Mouse (Mus musculus): ENCODE measurements around the gene Ppip5k1. TPM values are rescaled to one million over a fixed set of nuclear protein-coding genes. Genes with fewer than 3 reads are reported as not detected.

Gene Ppip5k1
- polyA plus RNA-seq, 1 experiment from 2014 or later = 11.7 TPM

DNA sequence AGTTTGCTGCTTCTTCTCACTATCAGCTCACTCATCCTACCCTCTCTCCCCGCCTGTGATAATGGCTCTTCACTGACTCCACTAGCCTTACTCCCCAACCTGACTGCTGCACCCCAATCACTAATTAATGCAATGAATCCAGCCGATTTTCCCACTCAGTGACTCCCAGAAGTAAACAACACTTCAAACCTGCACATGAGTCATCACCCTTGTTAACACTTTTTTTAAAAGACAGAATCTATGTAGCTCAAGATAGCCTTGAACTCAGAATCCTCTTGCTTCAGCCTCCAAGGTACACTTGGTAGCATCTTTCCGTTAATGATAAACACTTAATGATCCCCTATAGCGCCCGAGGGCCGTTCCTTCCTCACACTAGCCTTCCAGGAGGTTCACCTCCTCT, 818 bp downstream of the Ppip5k1 start:
- Histone ChIP-seq H3K27me3 (ENCODE audit: insufficient read depth, poor library complexity, severe bottlenecking) (peaks cover 34% of the 10 kb centered on the region), H3K36me3 (peaks cover 6% of the 10 kb centered on the region; the same call in 1 of the 2 replicates), H3K27ac (peak overlapping the region; percentile 91), H3K4me1 (peaks cover 25% of the 10 kb centered on the region), H3K4me3 (peak overlapping the region; percentile 90), H3K9me3 (no peaks in the 10 kb centered on the region)
- DNase-seq (ENCODE audit: low spot score) = no peak
- WGBS = 2% methylated on average over 6 of the region's 6 CpGs

- no peak overlapping the region for H3K27ac ChIP-seq
- H3K4me3 ChIP-seq = no peak overlapping the region
- no peak for DNase-seq (ENCODE audit: low spot score)
- peaks cover 18% of the 10 kb centered on the region for H3K4me1 ChIP-seq
- no peaks in the 10 kb centered on the region for H3K9me3 ChIP-seq
- H3K27me3 ChIP-seq (ENCODE audit: insufficient read depth, poor library complexity, severe bottlenecking) = peaks cover 21% of the 10 kb centered on the region
- peaks cover 15% of the 10 kb centered on the region; the same call in 1 of the 2 replicates for H3K36me3 ChIP-seq
- WGBS = 42% methylated on average over 8 of the region's 8 CpGs
These were observed 2.0 kb downstream of the Ppip5k1 start for GRCm38 (mm10) chr2:121353156-121353555.

GRCm38 (mm10) chr2:121339057-121339456, 16.1 kb downstream of the Ppip5k1 start:
- Histone ChIP-seq H3K4me1 (no peaks in the 10 kb centered on the region), H3K36me3 (peaks cover 22% of the 10 kb centered on the region; the same call in 1 of the 2 replicates), H3K27me3 (ENCODE audit: insufficient read depth, poor library complexity, severe bottlenecking) (no peaks in the 10 kb centered on the region), H3K27ac (no peak overlapping the region), H3K4me3 (no peak overlapping the region), H3K9me3 (no peaks in the 10 kb centered on the region)
- DNase-seq (ENCODE audit: low spot score) = no peak

DNA sequence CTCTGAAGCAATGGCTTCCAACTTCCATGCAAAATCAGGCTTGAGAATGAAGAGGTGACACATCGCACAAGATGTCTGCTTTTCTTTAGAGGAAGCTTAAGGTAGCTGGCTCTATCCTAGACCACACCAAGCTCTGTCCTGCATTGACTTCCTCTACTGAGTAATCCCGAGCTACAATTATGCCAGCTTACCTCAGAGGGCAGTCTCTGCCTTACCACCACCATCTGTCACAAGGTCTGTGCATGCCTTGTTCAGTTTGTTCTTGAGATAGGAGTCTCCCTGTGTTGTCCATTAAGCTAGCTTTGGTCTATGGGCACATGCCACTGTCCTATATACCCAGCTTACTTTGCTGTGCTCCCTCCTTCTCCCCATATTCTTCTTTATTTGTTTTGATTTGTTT, 25.7 kb downstream of the Ppip5k1 start:
- WGBS = 80% methylated on average over 2 of the region's 2 CpGs
- Histone ChIP-seq H3K4me1 (no peaks in the 10 kb centered on the region), H3K27ac (no peak overlapping the region), H3K27me3 (ENCODE audit: insufficient read depth, poor library complexity, severe bottlenecking) (no peaks in the 10 kb centered on the region), H3K4me3 (no peak overlapping the region), H3K9me3 (no peaks in the 10 kb centered on the region), H3K36me3 (peaks cover 7% of the 10 kb centered on the region; the same call in 1 of the 2 replicates)
- no peak for DNase-seq (ENCODE audit: low spot score)

DNA sequence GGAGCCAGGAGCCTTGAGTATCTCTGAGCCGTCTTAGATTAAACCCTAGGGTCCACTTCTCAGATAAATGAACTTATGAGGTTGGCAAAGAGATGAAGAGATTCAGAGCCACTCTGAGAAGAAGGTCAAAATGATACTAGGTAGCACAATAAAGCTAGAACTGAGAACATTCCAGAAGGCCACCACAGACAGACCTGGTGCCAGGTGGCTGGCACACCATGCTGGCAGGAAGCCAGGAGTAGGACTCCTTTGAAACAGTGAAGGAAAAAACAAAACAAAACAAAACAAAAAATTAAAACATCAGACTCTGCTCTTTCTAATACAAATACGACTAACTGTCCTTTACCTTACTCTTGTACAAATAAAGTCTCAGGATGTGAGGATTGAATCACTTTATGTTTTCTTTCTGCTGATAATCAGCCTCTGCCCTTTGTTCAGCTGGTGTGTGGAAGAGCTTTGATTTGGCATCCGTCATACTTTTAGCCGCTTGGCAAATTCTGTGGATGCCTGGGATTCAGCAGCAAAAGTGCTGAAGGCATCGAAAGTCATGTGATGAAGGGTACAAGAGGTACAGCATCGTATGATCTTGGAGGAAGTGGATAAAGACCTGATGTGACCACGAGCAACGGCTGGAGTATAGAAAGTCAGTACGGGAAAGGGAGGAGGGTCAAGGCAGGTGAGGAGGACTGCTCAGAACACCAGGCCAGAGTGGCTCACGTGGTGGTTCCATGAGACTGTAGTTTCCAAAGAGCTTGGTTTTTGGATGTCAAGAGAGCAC, 31.3 kb downstream of the Ppip5k1 start:
- WGBS = 76% methylated on average over 10 of the region's 10 CpGs
- Histone ChIP-seq H3K27me3 (ENCODE audit: insufficient read depth, poor library complexity, severe bottlenecking) (no peaks in the 10 kb centered on the region), H3K36me3 (peaks cover 20% of the 10 kb centered on the region), H3K4me3 (no peak overlapping the region), H3K27ac (no peak overlapping the region), H3K9me3 (no peaks in the 10 kb centered on the region), H3K4me1 (no peaks in the 10 kb centered on the region)
- DNase-seq (ENCODE audit: low spot score) = no peak

GRCm38 (mm10) chr2:121323041-121323440, 32.2 kb downstream of the Ppip5k1 start:
- H3K4me1 ChIP-seq = no peaks in the 10 kb centered on the region
- peaks cover 20% of the 10 kb centered on the region for H3K36me3 ChIP-seq
- WGBS = 82% methylated on average over 10 of the region's 10 CpGs
- no peaks in the 10 kb centered on the region for H3K27me3 ChIP-seq (ENCODE audit: insufficient read depth, poor library complexity, severe bottlenecking)
- H3K9me3 ChIP-seq = no peaks in the 10 kb centered on the region
- no peak overlapping the region for H3K27ac ChIP-seq
- no peak for DNase-seq (ENCODE audit: low spot score)
- H3K4me3 ChIP-seq = no peak overlapping the region

- H3K4me3 ChIP-seq = no peak overlapping the region
- 48% methylated on average over 8 of the region's 8 CpGs for WGBS
- H3K9me3 ChIP-seq = no peaks in the 10 kb centered on the region
- DNase-seq (ENCODE audit: low spot score) = no peak
- H3K4me1 ChIP-seq = peaks cover 4% of the 10 kb centered on the region; the same call in 1 of the 2 replicates
- H3K27ac ChIP-seq = no peak overlapping the region
- H3K27me3 ChIP-seq (ENCODE audit: insufficient read depth, poor library complexity, severe bottlenecking) = no peaks in the 10 kb centered on the region
- peaks cover 26% of the 10 kb centered on the region for H3K36me3 ChIP-seq
These were observed 38.9 kb downstream of the Ppip5k1 start for GRCm38 (mm10) chr2:121316278-121316677.

DNA sequence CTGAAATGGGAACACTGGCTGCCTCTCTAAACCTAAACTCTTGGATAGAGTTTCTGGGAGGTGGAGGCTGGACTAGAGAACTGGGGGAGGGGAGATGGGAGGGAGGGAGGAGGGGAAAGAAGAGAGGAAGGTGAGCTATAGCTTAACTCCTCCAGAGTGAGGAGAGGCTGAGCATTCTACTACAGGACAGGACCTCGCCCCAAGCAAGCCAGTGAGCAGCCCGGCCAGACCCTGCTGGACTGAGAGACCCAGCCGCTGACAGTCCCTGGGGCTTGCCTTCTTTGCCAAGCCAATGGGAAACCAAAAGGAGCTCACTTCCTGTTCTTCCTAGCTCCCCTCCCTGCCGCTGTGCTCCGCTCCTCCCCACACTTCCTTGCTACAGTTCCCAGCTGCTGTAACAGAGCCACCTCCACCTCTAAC, 46.2 kb downstream of the Ppip5k1 start:
- Histone ChIP-seq H3K36me3 (peaks cover 51% of the 10 kb centered on the region), H3K4me3 (peak overlapping the region; percentile 17; the same call in 1 of the 2 replicates), H3K4me1 (peaks cover 31% of the 10 kb centered on the region), H3K9me3 (no peaks in the 10 kb centered on the region), H3K27me3 (ENCODE audit: insufficient read depth, poor library complexity, severe bottlenecking) (peaks cover 38% of the 10 kb centered on the region), H3K27ac (peak overlapping the region; percentile 42; the same call in 1 of the 2 replicates)
- 19% methylated on average over 5 of the region's 5 CpGs for WGBS
- no peak for DNase-seq (ENCODE audit: low spot score)

DNA sequence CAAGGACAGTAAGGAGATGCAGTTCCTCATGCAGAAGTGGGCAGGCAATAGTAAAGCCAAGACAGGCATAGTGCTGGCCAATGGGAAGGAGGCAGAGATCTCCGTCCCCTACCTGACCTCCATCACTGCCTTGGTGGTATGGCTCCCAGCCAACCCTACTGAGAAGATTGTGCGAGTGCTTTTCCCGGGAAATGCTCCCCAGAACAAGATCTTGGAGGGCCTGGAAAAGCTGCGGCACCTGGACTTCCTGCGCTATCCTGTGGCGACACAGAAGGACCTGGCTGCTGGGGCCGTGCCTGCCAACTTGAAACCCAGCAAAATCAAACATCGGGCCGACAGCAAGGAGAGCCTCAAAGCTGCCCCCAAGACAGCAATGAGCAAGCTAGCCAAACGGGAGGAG, 55.2 kb downstream of the Ppip5k1 start:
- no peak for DNase-seq (ENCODE audit: low spot score)
- H3K4me3 ChIP-seq = no peak overlapping the region
- H3K36me3 ChIP-seq = peaks cover 59% of the 10 kb centered on the region
- H3K9me3 ChIP-seq = no peaks in the 10 kb centered on the region
- no peak overlapping the region for H3K27ac ChIP-seq
- H3K27me3 ChIP-seq (ENCODE audit: insufficient read depth, poor library complexity, severe bottlenecking) = peaks cover 82% of the 10 kb centered on the region
- H3K4me1 ChIP-seq = peaks cover 40% of the 10 kb centered on the region
- 82% methylated on average over 10 of the region's 10 CpGs for WGBS

- H3K27me3 ChIP-seq (ENCODE audit: insufficient read depth, poor library complexity, severe bottlenecking) = peaks cover 79% of the 10 kb centered on the region
These were observed 55.7 kb downstream of the Ppip5k1 start for GRCm38 (mm10) chr2:121299471-121299870.

DNA sequence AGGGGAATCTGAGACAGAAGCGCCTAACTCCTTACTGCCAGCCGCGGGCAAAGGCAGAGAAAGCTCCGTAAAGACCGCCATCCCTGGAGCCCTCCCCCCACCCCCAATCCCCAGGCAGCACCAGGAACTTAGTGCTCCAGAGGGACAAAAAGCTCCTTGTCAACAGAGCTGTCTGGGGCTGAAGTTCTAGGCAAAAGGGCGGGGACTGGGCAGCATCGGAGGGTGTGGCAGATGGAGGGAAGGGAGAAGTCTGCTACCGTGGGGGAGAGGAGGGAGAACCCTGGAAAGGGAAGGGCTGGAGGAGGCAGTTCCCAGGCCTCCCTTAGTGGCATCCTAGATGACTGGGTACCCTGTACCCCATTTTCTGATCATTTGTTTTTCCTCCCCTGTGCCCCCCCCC, 57.1 kb downstream of the Ppip5k1 start:
- Histone ChIP-seq H3K36me3 (peaks cover 40% of the 10 kb centered on the region), H3K27me3 (ENCODE audit: insufficient read depth, poor library complexity, severe bottlenecking) (peaks cover 74% of the 10 kb centered on the region), H3K9me3 (no peaks in the 10 kb centered on the region), H3K4me3 (peak overlapping the region; percentile 31), H3K4me1 (peaks cover 53% of the 10 kb centered on the region), H3K27ac (peak overlapping the region; percentile 23; the same call in 1 of the 2 replicates)
- DNase-seq (ENCODE audit: low spot score) = no peak
- 1% methylated on average over 8 of the region's 8 CpGs for WGBS

More at GRCm38 (mm10) chr2:121299471-121299870, 55.7 kb downstream of the Ppip5k1 start:
- no peaks in the 10 kb centered on the region for H3K9me3 ChIP-seq
- no peak overlapping the region for H3K27ac ChIP-seq
- H3K4me1 ChIP-seq = peaks cover 46% of the 10 kb centered on the region
- DNase-seq (ENCODE audit: low spot score) = no peak
- H3K4me3 ChIP-seq = no peak overlapping the region
- WGBS = 74% methylated on average over 17 of the region's 17 CpGs
- peaks cover 53% of the 10 kb centered on the region for H3K36me3 ChIP-seq

DNA sequence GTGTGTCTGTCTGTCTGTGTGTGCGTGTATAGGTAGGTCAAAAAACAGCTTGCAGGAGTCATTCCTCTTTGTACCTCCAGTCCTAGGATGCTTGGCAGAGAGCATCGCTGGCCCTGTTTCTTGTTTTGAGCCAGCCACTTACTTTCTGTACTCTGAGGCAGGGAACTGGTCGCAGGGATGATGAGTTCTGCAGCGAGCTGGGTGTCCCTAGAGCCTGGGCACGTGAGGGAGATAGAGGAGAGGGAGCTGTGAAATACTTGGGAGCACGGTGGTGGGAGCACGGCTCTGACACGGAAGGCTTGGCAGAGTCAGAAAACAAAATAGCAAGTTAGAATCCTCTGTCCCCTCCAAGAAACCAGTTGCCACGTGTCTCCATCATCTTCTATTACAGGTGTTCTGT, 57.5 kb downstream of the Ppip5k1 start:
- DNase-seq (ENCODE audit: low spot score) = no peak
- H3K9me3 ChIP-seq = no peaks in the 10 kb centered on the region
- WGBS = 5% methylated on average over 9 of the region's 9 CpGs
- peaks cover 53% of the 10 kb centered on the region for H3K4me1 ChIP-seq
- H3K36me3 ChIP-seq = peaks cover 36% of the 10 kb centered on the region
- H3K27me3 ChIP-seq (ENCODE audit: insufficient read depth, poor library complexity, severe bottlenecking) = peaks cover 73% of the 10 kb centered on the region
- peak overlapping the region; percentile 23; the same call in 1 of the 2 replicates for H3K27ac ChIP-seq
- H3K4me3 ChIP-seq = peak overlapping the region; percentile 31

DNA sequence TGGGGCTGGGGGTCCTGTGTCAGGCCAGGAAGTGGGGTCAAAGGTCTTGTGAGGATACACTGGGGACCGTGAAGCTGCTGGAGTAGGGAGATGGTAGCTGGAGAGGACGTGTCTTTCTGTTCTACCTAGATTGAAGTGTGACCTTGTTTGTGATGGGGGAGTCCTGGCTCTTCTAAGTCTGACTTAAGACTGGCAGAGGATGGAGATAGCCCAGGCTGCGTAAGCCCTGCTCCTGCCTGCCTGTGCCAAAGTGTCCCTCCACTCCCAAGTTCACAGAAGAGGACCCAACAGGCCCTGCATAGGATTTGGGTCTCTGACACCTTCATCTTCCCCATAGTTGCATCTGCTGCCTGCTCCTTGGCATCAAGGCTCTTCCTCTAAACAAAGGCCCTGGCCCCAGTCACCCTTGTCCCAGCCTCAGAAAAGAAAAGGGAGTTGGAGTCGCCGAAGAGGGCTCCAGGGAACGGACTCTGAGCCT, 58.4 kb downstream of the Ppip5k1 start:
- Histone ChIP-seq H3K27ac (peak overlapping the region; percentile 88; the same call in 1 of the 2 replicates), H3K27me3 (ENCODE audit: insufficient read depth, poor library complexity, severe bottlenecking) (peaks cover 66% of the 10 kb centered on the region), H3K36me3 (peaks cover 26% of the 10 kb centered on the region), H3K4me1 (peaks cover 53% of the 10 kb centered on the region), H3K9me3 (no peaks in the 10 kb centered on the region), H3K4me3 (peak overlapping the region; percentile 64)
- WGBS = 7% methylated on average over 6 of the region's 6 CpGs
- no peak for DNase-seq (ENCODE audit: low spot score)

All from heart, embryonic 10.5 days (tissue).